In the genomic region with DNA sequence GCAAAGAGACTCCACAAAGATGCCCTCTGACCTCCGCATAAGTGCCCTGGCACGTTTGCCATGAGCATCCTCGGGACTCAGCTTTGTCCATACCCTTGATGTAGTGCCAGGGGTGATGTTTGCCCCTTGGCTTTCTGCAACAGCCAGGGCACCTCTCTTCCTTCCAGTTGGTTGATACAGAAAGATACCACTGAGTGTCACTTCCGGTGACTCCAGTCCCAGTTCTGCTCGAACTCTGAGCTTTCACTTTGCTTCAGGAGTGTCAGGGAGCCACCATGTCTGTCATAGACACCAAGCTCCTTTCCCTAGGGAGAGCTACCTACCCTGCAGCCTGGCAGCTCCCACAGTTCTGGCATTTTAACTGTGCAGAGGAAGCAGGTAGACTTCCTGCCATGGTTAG, we compare ENCODE assay signal across 24 mouse cellular contexts. TPM values are rescaled to one million over a fixed set of nuclear protein-coding genes. Genes with fewer than 3 reads are reported as not detected.
"Had no signal": no experiment of that assay in that cellular context is flagged by ENCODE, and none has a peak within 500 bp of the region (broad histone marks: within the 10 kb centered on the region; RNA-seq: fewer than 3 reads in every experiment).

No protein-coding gene starts in this region.

- H3K36me3 ChIP-seq: kidney, embryonic 15.5 days; limb, embryonic 10.5 days; liver, embryonic 15.5 days; midbrain, embryonic 12.5 days; neural tube, embryonic 15.5 days had no signal

- ATAC-seq: midbrain, embryonic 16.5 days had no signal

- H3K27me3 ChIP-seq: kidney, embryonic 15.5 days; liver, embryonic 15.5 days; midbrain, embryonic 12.5 days; neural tube, embryonic 15.5 days had no signal

- H3K9me3 ChIP-seq: kidney, embryonic 15.5 days; limb, embryonic 10.5 days; liver, embryonic 15.5 days; midbrain, embryonic 12.5 days; neural tube, embryonic 15.5 days had no signal

- H3K9ac ChIP-seq: kidney, embryonic 15.5 days; liver, embryonic 15.5 days; lung, embryonic 14.5 days; midbrain, embryonic 12.5 days; neural tube, embryonic 15.5 days had no signal

- H3K4me2 ChIP-seq: kidney, embryonic 15.5 days; liver, embryonic 11.5 days; liver, embryonic 15.5 days; lung, embryonic 14.5 days; midbrain, embryonic 12.5 days; neural tube, embryonic 15.5 days had no signal

- H3K4me3 ChIP-seq: kidney, embryonic 15.5 days; left cerebral cortex, adult 2 months; limb, embryonic 10.5 days; liver, embryonic 15.5 days; midbrain, embryonic 12.5 days; neural tube, embryonic 15.5 days had no signal

- H3K27ac ChIP-seq: kidney, embryonic 15.5 days; left cerebral cortex, adult 2 months; limb, embryonic 10.5 days; liver, embryonic 15.5 days; midbrain, embryonic 12.5 days; neural tube, embryonic 15.5 days had no signal

- DNase-seq: kidney, adult 2 months; kidney, postnatal 14 days; lung, embryonic 14.5 days; lung, postnatal 10 days; lung, postnatal 4 days; right cerebral cortex, adult 18-20 months; right cerebral cortex, postnatal 25 days had no signal

- H3K4me1 ChIP-seq: kidney, embryonic 15.5 days; limb, embryonic 10.5 days; liver, embryonic 15.5 days; midbrain, embryonic 12.5 days had no signal

RNA-seq across cellular contexts. Expression of a gene that starts 7.0 kb away (rescaled TPM):
- total RNA-seq: layer of hippocampus, adult 8-10 months; layer of hippocampus, postnatal 25 days; left cerebral cortex, adult 2 months; left cerebral cortex, postnatal 14 days; megakaryocyte-erythroid progenitor cell, adult 5-6 weeks had no signal
- polyA plus RNA-seq: kidney, embryonic 15.5 days; large intestine, adult 2 months; limb, embryonic 10.5 days; liver, embryonic 11.5 days; liver, embryonic 15.5 days; lung, embryonic 14.5 days; midbrain, embryonic 12.5 days; midbrain, embryonic 16.5 days; neural tube, embryonic 11.5 days; neural tube, embryonic 15.5 days; small intestine, adult 2 months; stomach, embryonic 14.5 days had no signal

RNA-seq across cellular contexts. Expression of a gene that starts 9.5 kb away (rescaled TPM):
- total RNA-seq: megakaryocyte-erythroid progenitor cell, adult 5-6 weeks had no signal
- polyA plus RNA-seq: liver, embryonic 15.5 days had no signal

RNA-seq across cellular contexts. Expression of a gene that starts 31.0 kb away (rescaled TPM):
- total RNA-seq: layer of hippocampus, adult 8-10 months; layer of hippocampus, postnatal 25 days; left cerebral cortex, adult 2 months; left cerebral cortex, postnatal 14 days; megakaryocyte-erythroid progenitor cell, adult 5-6 weeks had no signal
- polyA plus RNA-seq: kidney, adult 2 months; kidney, embryonic 15.5 days; limb, embryonic 10.5 days; limb, embryonic 14.5 days; liver, embryonic 11.5 days; liver, embryonic 15.5 days; lung, embryonic 14.5 days; midbrain, embryonic 12.5 days; midbrain, embryonic 16.5 days; neural tube, embryonic 11.5 days; neural tube, embryonic 15.5 days; small intestine, adult 2 months; stomach, embryonic 14.5 days had no signal

RNA-seq across cellular contexts. Expression of a gene that starts 38.4 kb away (rescaled TPM):
- total RNA-seq: layer of hippocampus, adult 8-10 months; layer of hippocampus, postnatal 25 days; left cerebral cortex, adult 2 months; left cerebral cortex, postnatal 14 days; megakaryocyte-erythroid progenitor cell, adult 5-6 weeks had no signal
- polyA plus RNA-seq: kidney, adult 2 months; kidney, embryonic 15.5 days; large intestine, adult 2 months; limb, embryonic 10.5 days; limb, embryonic 14.5 days; liver, embryonic 11.5 days; liver, embryonic 15.5 days; lung, embryonic 14.5 days; midbrain, embryonic 12.5 days; midbrain, embryonic 16.5 days; neural tube, embryonic 11.5 days; neural tube, embryonic 15.5 days; small intestine, adult 2 months; stomach, embryonic 14.5 days had no signal
